ENCODE assay signal across 7 mouse cellular contexts in the genomic region with DNA sequence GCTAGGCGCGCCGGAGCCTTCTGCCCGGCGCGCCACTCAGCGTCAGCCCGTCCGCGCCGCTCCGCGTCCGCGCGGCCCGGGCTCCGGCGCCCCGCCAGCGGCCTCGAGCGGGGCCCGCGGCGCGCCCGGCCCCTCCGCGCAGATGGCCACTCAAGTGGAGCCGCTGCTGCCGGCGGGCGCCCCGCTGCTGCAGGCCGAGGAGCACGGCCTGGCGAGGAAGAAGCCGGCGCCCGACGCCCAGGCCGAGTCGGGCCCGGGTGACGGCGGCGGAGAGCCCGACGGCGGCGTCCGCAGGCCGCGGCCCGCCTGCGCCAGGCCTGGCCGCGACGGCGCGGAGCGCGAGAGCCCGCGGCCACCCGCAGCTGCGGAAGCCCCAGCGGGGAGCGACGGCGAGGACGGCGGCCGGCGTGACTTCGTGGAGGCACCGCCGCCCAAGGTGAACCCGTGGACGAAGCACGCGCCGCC. TPM values are rescaled to one million over a fixed set of nuclear protein-coding genes. Genes with fewer than 3 reads are reported as not detected.
DNase-seq lines count a peak whose midpoint lies in the region; ATAC-seq and TF ChIP-seq lines count a peak whose summit lies in the region.

Larp1 (plus strand) TSS at position 14 of the 465 bp plus-strand sequence.

- no peaks in the 10 kb centered on the region for H3K9me3 ChIP-seq in forebrain, embryonic 14.5 days (replicated peaks; ENCODE audit: control insufficient read depth, low read length)
- H3K9me3 ChIP-seq in hindbrain, embryonic 11.5 days (ENCODE audit: control insufficient read depth, low read length): no peaks in the 10 kb centered on the region

- H3K79me2 ChIP-seq in liver, adult 2 months (ENCODE audit: control insufficient read depth, insufficient read depth, low read length): peaks cover 31% of the 10 kb centered on the region

- H3K9ac ChIP-seq in forebrain, embryonic 14.5 days (ENCODE audit: low read length): peak within 1 kb of the TSS; percentile 91
- peak within 1 kb of the TSS; percentile 86 for H3K9ac ChIP-seq in hindbrain, embryonic 11.5 days (ENCODE audit: low read depth, low read length)
- peak within 1 kb of the TSS; percentile 98 for H3K9ac ChIP-seq in liver, adult 2 months (ENCODE audit: low read depth, low read length)

- H3K4me2 ChIP-seq in forebrain, embryonic 14.5 days (ENCODE audit: low read length): peak within 1 kb of the TSS; percentile 90
- H3K4me2 ChIP-seq in hindbrain, embryonic 11.5 days (replicated peaks; ENCODE audit: low read depth, low read length): peak within 1 kb of the TSS; percentile 87

- under 1% methylated on average over 49 of the region's 84 CpGs for WGBS in forebrain, embryonic 14.5 days
- WGBS in hindbrain, embryonic 11.5 days: under 1% methylated on average over 37 of the region's 84 CpGs
- 6% methylated on average over 78 of the region's 84 CpGs for WGBS in liver, adult 2 months

- no peak for TF ChIP-seq POLR2A in brain, embryonic 14.5 days (IDR thresholded peaks at IDR 0.05; ENCODE audit: borderline replicate concordance, extremely low read depth, insufficient read depth, insufficient read length, poor library complexity, severe bottlenecking)
- TF ChIP-seq POLR2A in liver, adult 2 months (IDR thresholded peaks at IDR 0.05; ENCODE audit: extremely low read depth, insufficient read depth, low read length): no peak

- H3K27me3 ChIP-seq in forebrain, embryonic 14.5 days (replicated peaks; ENCODE audit: control insufficient read depth, insufficient read depth, low read length): no peaks in the 10 kb centered on the region
- H3K27me3 ChIP-seq in hindbrain, embryonic 11.5 days (ENCODE audit: control insufficient read depth, insufficient read depth, low read length): no peaks in the 10 kb centered on the region
- no peaks in the 10 kb centered on the region for H3K27me3 ChIP-seq in liver, adult 2 months (ENCODE audit: control insufficient read depth, insufficient read depth, low read length)

- no peak for TF ChIP-seq CTCF in brain, embryonic 14.5 days (IDR thresholded peaks at IDR 0.05; ENCODE audit: borderline replicate concordance, extremely low read depth, insufficient read depth, insufficient read length)
- TF ChIP-seq CTCF in liver, adult 2 months (IDR thresholded peaks at IDR 0.05; ENCODE audit: low read depth, low read length): no peak

- peak within 1 kb of the TSS; percentile 96 for H3K4me3 ChIP-seq in forebrain, embryonic 14.5 days (ENCODE audit: low read depth, low read length)
- peak within 1 kb of the TSS; percentile 77 for H3K4me3 ChIP-seq in hindbrain, embryonic 11.5 days (ENCODE audit: low read depth, low read length)
- peak within 1 kb of the TSS; percentile 96 for H3K4me3 ChIP-seq in liver, adult 2 months (ENCODE audit: insufficient read depth, low read depth, low read length)

- H3K36me3 ChIP-seq in forebrain, embryonic 14.5 days (ENCODE audit: control insufficient read depth, insufficient read depth, low read length): no peaks in the 10 kb centered on the region
- no peaks in the 10 kb centered on the region for H3K36me3 ChIP-seq in hindbrain, embryonic 11.5 days (ENCODE audit: control insufficient read depth, insufficient read depth, low read length)
- no peaks in the 10 kb centered on the region for H3K36me3 ChIP-seq in liver, adult 2 months (ENCODE audit: control insufficient read depth, insufficient read depth, low read length)

- DNase-seq in right cerebral cortex, postnatal 25 days: peak; percentile 53
- DNase-seq in right cerebral cortex, postnatal 10 days (ENCODE audit: low spot score in 2 of 2): no peak
- DNase-seq in brain, embryonic 14.5 days (ENCODE audit: low read depth): no peak
- no peak for DNase-seq in forebrain, embryonic 14.5 days (ENCODE audit: low spot score)
- DNase-seq in hindbrain, embryonic 11.5 days (ENCODE audit: low spot score): no peak
- no peak for DNase-seq in liver, adult 2 months (ENCODE audit: extremely low read depth, low read depth, low spot score)
- DNase-seq in spleen, postnatal 36 days (ENCODE audit: low spot score in 2 of 2): peak; percentile 17 to 21

- peak within 1 kb of the TSS; percentile 86 for H3K27ac ChIP-seq in forebrain, embryonic 14.5 days (ENCODE audit: low read depth, low read length)
- peak within 1 kb of the TSS; percentile 89 for H3K27ac ChIP-seq in hindbrain, embryonic 11.5 days (ENCODE audit: low read depth, low read length)
- peak within 1 kb of the TSS; percentile 99 for H3K27ac ChIP-seq in liver, adult 2 months (replicated peaks; ENCODE audit: insufficient read depth, low read depth, low read length)

- peak; percentile 56 for ATAC-seq in forebrain, embryonic 14.5 days
- peak; percentile 50 for ATAC-seq in hindbrain, embryonic 11.5 days (ENCODE audit: low FRiP score)

- H3K4me1 ChIP-seq in forebrain, embryonic 14.5 days (ENCODE audit: control insufficient read depth, insufficient read depth, low read length): peaks cover 19% of the 10 kb centered on the region
- peaks cover 5% of the 10 kb centered on the region for H3K4me1 ChIP-seq in hindbrain, embryonic 11.5 days (replicated peaks; ENCODE audit: control insufficient read depth, insufficient read depth, low read length)
- peaks cover 17% of the 10 kb centered on the region for H3K4me1 ChIP-seq in liver, adult 2 months (ENCODE audit: control insufficient read depth, insufficient read depth, low read length)

RNA-seq across cellular contexts. Expression of gene Larp1, which starts in this region (rescaled TPM):
- 36.5 and 57.6 TPM in 2 replicates for polyA plus RNA-seq in brain, embryonic 14.5 days (2012; rRNA removed)
- 11.8 and 14.7 TPM in 2 replicates for polyA plus RNA-seq in forebrain, embryonic 14.5 days (2014; fragmentation: Nextera tagmentation; extraction: Ambion mirVana)
- 14.5 and 18.2 TPM in 2 replicates for polyA plus RNA-seq in hindbrain, embryonic 11.5 days (2014; fragmentation: Nextera tagmentation; extraction: Ambion mirVana)
- total RNA-seq in liver, adult 2 months (2014; rRNA removed): 19.7 and 31.4 TPM in 2 replicates
- polyA plus RNA-seq in liver, adult 2 months (2012; rRNA removed): 34.7 and 39.8 TPM in 2 replicates

Comparison
In these comparisons a context has a peak if more than half of its experiments do, and no peak if none do; other contexts are left out.
1. DNase-seq: peak in right cerebral cortex, postnatal 25 days (single experiment) and spleen, postnatal 36 days (2 of 2); none in right cerebral cortex, postnatal 10 days (0 of 2), brain, embryonic 14.5 days (single experiment), forebrain, embryonic 14.5 days (single experiment), hindbrain, embryonic 11.5 days (single experiment) and liver, adult 2 months (single experiment).
2. Peak in every context shown above with its lines, with median percentiles within 50 percentile points of each other: H3K27ac ChIP-seq, H3K4me3 ChIP-seq and H3K9ac ChIP-seq.